Comparison of ENCODE assay signal across 19 mouse cellular contexts in the genomic region with DNA sequence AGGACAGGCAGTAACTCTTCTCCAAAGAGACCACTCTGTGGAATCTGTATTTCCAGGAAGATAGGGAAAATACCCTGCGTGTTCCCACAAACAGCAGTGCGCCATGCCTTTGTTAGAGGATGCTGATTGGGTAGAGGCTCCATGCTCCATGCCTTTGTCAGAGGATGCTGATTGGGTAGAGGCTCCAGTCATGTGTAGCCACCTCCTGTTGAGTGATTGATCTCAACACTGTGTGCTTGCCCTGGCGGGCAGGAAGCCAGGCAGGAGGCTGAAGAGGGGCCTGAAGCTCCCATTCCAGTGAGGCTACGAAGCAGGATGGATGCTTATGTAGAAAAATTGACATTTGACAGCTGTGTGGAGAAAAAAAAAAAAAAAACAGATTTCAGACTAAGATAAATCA.
DNase-seq lines count a peak whose midpoint lies in the region; ATAC-seq lines count a peak whose summit lies in the region.
"Had no signal": no experiment of that assay in that cellular context is flagged by ENCODE, and none has a peak within 500 bp of the region (broad histone marks: within the 10 kb centered on the region; RNA-seq: fewer than 3 reads in every experiment).

No protein-coding gene starts in this region.

- no peaks in the 10 kb centered on the region for H3K36me3 ChIP-seq in forebrain, embryonic 12.5 days (replicated peaks)
- no peaks in the 10 kb centered on the region for H3K36me3 ChIP-seq in hindbrain, embryonic 13.5 days
- H3K36me3 ChIP-seq in neural tube, embryonic 12.5 days, result no peaks in the 10 kb centered on the region
- H3K36me3 ChIP-seq in limb, embryonic 10.5 days, result no peaks in the 10 kb centered on the region
- H3K36me3 ChIP-seq: embryonic facial prominence, embryonic 15.5 days; G1E; limb, embryonic 12.5 days; liver, embryonic 15.5 days had no signal

- H3K9me3 ChIP-seq in forebrain, embryonic 12.5 days, result no peaks in the 10 kb centered on the region
- H3K9me3 ChIP-seq in hindbrain, embryonic 13.5 days, result no peaks in the 10 kb centered on the region
- H3K9me3 ChIP-seq in neural tube, embryonic 12.5 days, result no peaks in the 10 kb centered on the region
- no peaks in the 10 kb centered on the region for H3K9me3 ChIP-seq in limb, embryonic 10.5 days (replicated peaks)
- H3K9me3 ChIP-seq: embryonic facial prominence, embryonic 15.5 days; limb, embryonic 12.5 days; liver, embryonic 15.5 days had no signal

- H3K9ac ChIP-seq in forebrain, embryonic 12.5 days, result no peak overlapping the region
- no peak overlapping the region for H3K9ac ChIP-seq in hindbrain, embryonic 13.5 days
- H3K9ac ChIP-seq in neural tube, embryonic 12.5 days, result no peak overlapping the region
- H3K9ac ChIP-seq: embryonic facial prominence, embryonic 15.5 days; limb, embryonic 12.5 days; liver, embryonic 15.5 days had no signal

- H3K4me3 ChIP-seq in forebrain, embryonic 12.5 days (replicated peaks), result no peak overlapping the region
- H3K4me3 ChIP-seq in hindbrain, embryonic 13.5 days, result no peak overlapping the region
- H3K4me3 ChIP-seq in neural tube, embryonic 12.5 days, result no peak overlapping the region
- no peak overlapping the region for H3K4me3 ChIP-seq in limb, embryonic 10.5 days
- H3K4me3 ChIP-seq: embryonic facial prominence, embryonic 15.5 days; limb, embryonic 12.5 days; liver, embryonic 15.5 days had no signal

- H3K4me1 ChIP-seq in forebrain, embryonic 12.5 days, result peaks cover 13% of the 10 kb centered on the region
- peaks cover 8% of the 10 kb centered on the region for H3K4me1 ChIP-seq in hindbrain, embryonic 13.5 days (replicated peaks)
- H3K4me1 ChIP-seq in neural tube, embryonic 12.5 days, result peaks cover 9% of the 10 kb centered on the region
- no peaks in the 10 kb centered on the region for H3K4me1 ChIP-seq in limb, embryonic 10.5 days
- H3K4me1 ChIP-seq: embryonic facial prominence, embryonic 15.5 days; limb, embryonic 12.5 days; liver, embryonic 15.5 days had no signal

- H3K4me2 ChIP-seq in forebrain, embryonic 12.5 days, result no peak overlapping the region
- no peak overlapping the region for H3K4me2 ChIP-seq in hindbrain, embryonic 13.5 days
- H3K4me2 ChIP-seq in neural tube, embryonic 12.5 days (replicated peaks), result no peak overlapping the region
- H3K4me2 ChIP-seq: embryonic facial prominence, embryonic 15.5 days; limb, embryonic 12.5 days; liver, embryonic 15.5 days had no signal

- peak overlapping the region; percentile 42; the same call in 1 of the 2 replicates for H3K27ac ChIP-seq in forebrain, embryonic 12.5 days
- H3K27ac ChIP-seq in hindbrain, embryonic 13.5 days, result no peak overlapping the region
- H3K27ac ChIP-seq in neural tube, embryonic 12.5 days, result no peak overlapping the region
- no peak overlapping the region for H3K27ac ChIP-seq in limb, embryonic 10.5 days
- H3K27ac ChIP-seq: embryonic facial prominence, embryonic 15.5 days; limb, embryonic 12.5 days; liver, embryonic 15.5 days had no signal

- H3K27me3 ChIP-seq in forebrain, embryonic 12.5 days, result no peaks in the 10 kb centered on the region
- no peaks in the 10 kb centered on the region for H3K27me3 ChIP-seq in hindbrain, embryonic 13.5 days
- H3K27me3 ChIP-seq in neural tube, embryonic 12.5 days (replicated peaks), result no peaks in the 10 kb centered on the region
- H3K27me3 ChIP-seq in limb, embryonic 10.5 days (ENCODE audit: low read depth, poor library complexity, severe bottlenecking), result no peaks in the 10 kb centered on the region
- H3K27me3 ChIP-seq: embryonic facial prominence, embryonic 15.5 days; limb, embryonic 12.5 days; liver, embryonic 15.5 days had no signal

- DNase-seq in retina, postnatal 1 day, result peak; percentile 6
- DNase-seq in retina, embryonic 14.5 days (ENCODE audit: low spot score), result no peak
- DNase-seq in B cell, adult 2 months, result no peak
- DNase-seq in lung, adult 18-20 months, result no peak
- no peak for DNase-seq in limb, embryonic 10.5 days (ENCODE audit: low spot score)
- DNase-seq: adrenal gland, postnatal 25 days; gastrocnemius, postnatal 10 days; heart, postnatal 36 days; kidney, adult 18-20 months; kidney, postnatal 4 days; lung, postnatal 14 days; thymus, adult 2 months had no signal

- WGBS in forebrain, embryonic 12.5 days, result 40% methylated on average over 4 of the region's 4 CpGs
- 39% methylated on average over 4 of the region's 4 CpGs for WGBS in hindbrain, embryonic 13.5 days
- 58% methylated on average over 4 of the region's 4 CpGs for WGBS in neural tube, embryonic 12.5 days
- 72% methylated on average over 4 of the region's 4 CpGs for WGBS in limb, embryonic 10.5 days

- ATAC-seq in forebrain, embryonic 12.5 days (ENCODE audit: low FRiP score), result peak; percentile 69; the same call in 1 of the 2 replicates
- ATAC-seq in hindbrain, embryonic 13.5 days (ENCODE audit: low FRiP score), result peak; percentile 70
- ATAC-seq in neural tube, embryonic 12.5 days (ENCODE audit: low FRiP score, low read depth), result 0 out of 2 replicates have a peak, but pooled peaks have one; percentile 25
